Mouse (Mus musculus): ENCODE results near the gene Cyb561d2.

GRCm38 (mm10) chr9:107508266-107508665, 33.7 kb downstream of the Cyb561d2 start:
- TF ChIP-seq CTCF (IDR thresholded peaks at IDR 0.05; ENCODE audit: control insufficient read depth, insufficient read depth, insufficient replicate concordance, low read depth, low read length) (no peak), POLR2A (IDR thresholded peaks at IDR 0.05; ENCODE audit: control insufficient read depth, low read depth, low read length) (no peak)

All from testis, adult 2 months (tissue).